Mouse (Mus musculus): ENCODE results near the gene Pou2f3. TPM values are rescaled to one million over a fixed set of nuclear protein-coding genes. Genes with fewer than 3 reads are reported as not detected.

The Pou2f3 gene
- total RNA-seq (2014; fragmentation: Nextera tagmentation), result not detected in 2 replicates
- not detected in 2 replicates for total RNA-seq (2017)

GRCm38 (mm10) chr9:43210190-43210682 is at the start of gene Pou2f3:
TSS of gene Pou2f3 (minus strand) at chr9:43210369.
- ATAC-seq (replicated peaks; ENCODE audit: low FRiP score, low TSS enrichment, poor library complexity, severe bottlenecking), result no peak

- ATAC-seq (replicated peaks; ENCODE audit: low FRiP score, low TSS enrichment, poor library complexity, severe bottlenecking), result no peak
Observed at GRCm38 (mm10) chr9:43253271-43253681, 43.1 kb upstream of the Pou2f3 start.

GRCm38 (mm10) chr9:43252790-43253189 is 42.6 kb upstream of the Pou2f3 start:
- no peak for ATAC-seq (replicated peaks; ENCODE audit: low FRiP score, low TSS enrichment, poor library complexity, severe bottlenecking)

DNA sequence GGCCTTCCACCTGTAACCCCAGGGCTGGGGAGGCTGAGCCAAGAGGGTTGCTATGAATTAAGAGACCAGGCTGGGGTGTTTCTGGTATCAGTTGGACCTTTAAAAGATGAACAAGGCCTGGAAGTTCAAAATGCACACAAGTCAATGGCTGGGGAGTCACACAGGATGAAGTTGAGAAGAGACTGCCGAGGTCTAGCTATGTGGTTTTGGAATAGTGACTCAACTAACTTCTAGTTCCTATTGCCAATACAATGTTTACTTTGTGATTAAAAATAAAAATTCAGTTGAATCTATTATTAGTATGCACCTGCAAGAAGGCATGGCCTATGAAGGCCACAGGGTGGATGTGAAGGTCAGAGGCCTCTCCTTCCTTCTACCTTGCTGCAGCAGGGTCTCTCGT is 41.6 kb upstream of the Pou2f3 start:
- no peak for ATAC-seq (replicated peaks; ENCODE audit: low FRiP score, low TSS enrichment, poor library complexity, severe bottlenecking)

DNA sequence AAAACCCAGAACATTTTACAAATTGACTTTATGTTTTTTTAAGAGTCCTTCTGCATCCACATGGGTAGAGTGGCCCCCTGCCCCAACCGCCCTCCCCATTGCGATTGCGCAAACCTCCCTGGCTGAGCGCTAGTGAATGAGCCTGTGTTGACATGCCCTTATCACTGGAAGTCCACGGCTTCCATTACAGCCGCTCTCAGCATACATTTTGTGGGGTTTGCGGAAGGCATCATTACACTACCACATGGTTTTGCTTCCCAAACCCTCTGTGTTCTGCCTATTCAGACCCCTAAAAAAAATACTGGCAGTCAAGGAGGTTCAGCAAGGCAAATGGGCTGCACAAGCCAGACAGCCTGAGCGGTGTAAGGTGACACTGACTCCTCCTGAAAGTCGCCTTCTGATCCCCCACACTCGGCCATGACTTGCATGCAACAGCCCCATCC is 36.6 kb upstream of the Pou2f3 start:
- no peak for ATAC-seq (replicated peaks; ENCODE audit: low FRiP score, low TSS enrichment, poor library complexity, severe bottlenecking)

GRCm38 (mm10) chr9:43245801-43246570 is 35.8 kb upstream of the Pou2f3 start:
- no peak for ATAC-seq (replicated peaks; ENCODE audit: low FRiP score, low TSS enrichment, poor library complexity, severe bottlenecking)

- peak; percentile 36 for ATAC-seq (replicated peaks; ENCODE audit: low FRiP score, low TSS enrichment, poor library complexity, severe bottlenecking)
Observed at GRCm38 (mm10) chr9:43242432-43242831, 32.3 kb upstream of the Pou2f3 start.

GRCm38 (mm10) chr9:43241970-43242369 is 31.8 kb upstream of the Pou2f3 start:
- ATAC-seq (replicated peaks; ENCODE audit: low FRiP score, low TSS enrichment, poor library complexity, severe bottlenecking), result no peak

GRCm38 (mm10) chr9:43241291-43241690 is 31.1 kb upstream of the Pou2f3 start:
- no peak for ATAC-seq (replicated peaks; ENCODE audit: low FRiP score, low TSS enrichment, poor library complexity, severe bottlenecking)

GRCm38 (mm10) chr9:43240594-43240900 is 30.4 kb upstream of the Pou2f3 start:
- no peak for ATAC-seq (replicated peaks; ENCODE audit: low FRiP score, low TSS enrichment, poor library complexity, severe bottlenecking)

- peak; percentile 72 for ATAC-seq (replicated peaks; ENCODE audit: low FRiP score, low TSS enrichment, poor library complexity, severe bottlenecking)
Observed at GRCm38 (mm10) chr9:43239712-43240593, 29.8 kb upstream of the Pou2f3 start, which contains the start of gene Oaf. TSS of gene Oaf (minus strand) at chr9:43239911.

GRCm38 (mm10) chr9:43238631-43239545 is 28.7 kb upstream of the Pou2f3 start:
- no peak for ATAC-seq (replicated peaks; ENCODE audit: low FRiP score, low TSS enrichment, poor library complexity, severe bottlenecking)

GRCm38 (mm10) chr9:43238167-43238566 is 28.0 kb upstream of the Pou2f3 start:
- ATAC-seq (replicated peaks; ENCODE audit: low FRiP score, low TSS enrichment, poor library complexity, severe bottlenecking), result no peak

DNA sequence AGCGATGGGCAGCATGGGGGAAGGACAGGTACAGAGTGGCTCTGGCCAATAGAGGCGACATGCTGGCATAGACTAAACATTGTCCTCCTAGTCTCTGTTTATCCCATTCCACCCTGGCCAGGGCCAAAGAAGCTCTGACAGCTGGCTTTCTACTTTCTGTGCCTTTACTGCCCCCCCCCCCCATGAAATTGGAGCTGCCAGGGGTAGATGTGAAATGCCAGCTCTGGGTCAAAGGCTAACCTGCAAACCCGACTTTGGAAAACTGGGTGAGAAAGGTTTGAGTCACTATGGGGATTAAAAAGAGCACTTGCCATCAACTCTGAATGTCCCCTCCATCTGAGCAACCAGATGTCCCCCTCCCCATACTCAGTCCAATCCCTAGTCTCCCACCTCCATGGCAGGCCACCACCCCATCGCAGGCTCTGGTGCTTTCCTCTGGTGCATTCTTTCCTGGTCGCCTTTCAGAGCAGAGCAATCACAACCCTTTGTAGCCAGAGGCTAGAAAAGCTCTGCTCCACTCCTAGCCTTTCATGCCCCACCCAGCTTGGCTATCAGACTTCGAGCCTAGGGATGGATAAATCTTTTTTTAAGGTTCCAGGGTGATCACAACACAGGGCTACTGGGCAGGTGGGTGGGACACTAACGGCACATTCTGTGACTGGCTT is 27.1 kb upstream of the Pou2f3 start:
- ATAC-seq (replicated peaks; ENCODE audit: low FRiP score, low TSS enrichment, poor library complexity, severe bottlenecking), result no peak

GRCm38 (mm10) chr9:43236576-43236975 is 26.4 kb upstream of the Pou2f3 start:
- no peak for ATAC-seq (replicated peaks; ENCODE audit: low FRiP score, low TSS enrichment, poor library complexity, severe bottlenecking)

GRCm38 (mm10) chr9:43236106-43236505 is 25.9 kb upstream of the Pou2f3 start:
- no peak for ATAC-seq (replicated peaks; ENCODE audit: low FRiP score, low TSS enrichment, poor library complexity, severe bottlenecking)

GRCm38 (mm10) chr9:43235336-43235735 is 25.2 kb upstream of the Pou2f3 start:
- ATAC-seq (replicated peaks; ENCODE audit: low FRiP score, low TSS enrichment, poor library complexity, severe bottlenecking), result no peak

GRCm38 (mm10) chr9:43234496-43234895 is 24.3 kb upstream of the Pou2f3 start:
- ATAC-seq (replicated peaks; ENCODE audit: low FRiP score, low TSS enrichment, poor library complexity, severe bottlenecking), result peak; percentile 92

- ATAC-seq (replicated peaks; ENCODE audit: low FRiP score, low TSS enrichment, poor library complexity, severe bottlenecking), result no peak
Observed at GRCm38 (mm10) chr9:43233515-43233914, 23.3 kb upstream of the Pou2f3 start.

Measured in megakaryocyte-erythroid progenitor cell, adult 5-6 weeks (primary cell).